Mouse (Mus musculus) hematopoietic stem cell, adult 5-6 weeks (primary cell): ENCODE results near the gene Elf2. TPM values are rescaled to one million over a fixed set of nuclear protein-coding genes. Genes with fewer than 3 reads are reported as not detected.
"Not testable (repeated sequence)": the region's sequence is repeated elsewhere in the genome, so short reads cannot be mapped to it uniquely, and the experiment has no call there.

Experiments
- ATAC-seq, 2 experiments: fragments of 125-278 bp in 1 of 2; replicated peaks in 1 of 2; 2 replicates each; pipeline ENCODE4 v1.8.0; 2016 to 2017; ENCODE audit warnings: inconsistent platforms in 2 of 2, mild to moderate bottlenecking in 2 of 2, moderate number of reproducible peaks in 2 of 2, low read depth in 1 of 2, moderate TSS enrichment in 1 of 2; ENCODE audit not compliant: low FRiP score in 2 of 2, poor library complexity in 2 of 2, severe bottlenecking in 2 of 2, insufficient read depth in 1 of 2, low TSS enrichment in 1 of 2
- total RNA-seq: library from RNA; stranded (forward); fragments of 172-1452, 232-1000 nt; gene quantifications from 2 replicates; pipeline ENCODE4 v1.2.3, GENCODE M21; 2017

Elf2 gene
- total RNA-seq, 1 experiment from 2014 or later: 205 TPM

DNA sequence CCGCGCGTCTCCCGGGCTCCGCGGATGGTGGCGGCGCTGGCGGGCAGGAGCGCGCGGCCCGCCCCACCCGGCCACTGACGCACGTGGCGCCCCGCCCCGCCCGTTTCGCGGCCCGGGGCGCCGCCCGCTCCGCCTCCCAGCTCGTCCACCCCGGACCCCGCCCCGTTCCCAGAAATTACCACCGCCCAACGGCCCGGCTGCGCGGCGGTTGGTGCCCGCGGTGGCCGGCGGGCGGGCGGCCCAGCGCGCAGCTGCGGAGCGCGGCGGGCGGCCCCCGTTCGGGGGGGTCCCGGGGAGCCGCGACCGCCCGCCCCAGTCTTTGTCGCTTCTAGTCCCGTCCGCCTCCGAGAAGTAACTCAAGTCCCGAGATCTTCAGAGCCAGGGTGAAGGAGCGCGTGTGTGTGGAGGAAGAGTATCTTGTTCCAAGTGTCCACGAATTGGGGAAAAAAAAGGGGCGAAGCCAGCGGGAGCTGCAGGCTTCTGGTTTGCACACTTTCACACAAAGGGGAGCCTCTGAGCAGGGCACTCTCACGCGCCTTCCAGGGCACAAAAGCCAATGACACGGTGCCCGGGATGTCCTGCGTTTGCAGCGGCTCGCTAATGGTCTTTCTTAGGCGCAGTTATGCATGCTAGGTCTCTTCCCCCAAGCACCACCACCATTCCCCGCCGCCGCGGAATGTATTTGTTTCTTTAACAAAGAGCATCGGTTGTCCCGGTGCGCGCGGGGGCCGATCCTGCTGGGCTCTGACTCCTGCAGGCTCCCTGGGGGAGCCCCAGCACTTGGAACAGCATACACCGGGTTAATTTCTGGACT lies 1.0 kb upstream of the Elf2 start:
- peak; percentile 37 to 54 for ATAC-seq

DNA sequence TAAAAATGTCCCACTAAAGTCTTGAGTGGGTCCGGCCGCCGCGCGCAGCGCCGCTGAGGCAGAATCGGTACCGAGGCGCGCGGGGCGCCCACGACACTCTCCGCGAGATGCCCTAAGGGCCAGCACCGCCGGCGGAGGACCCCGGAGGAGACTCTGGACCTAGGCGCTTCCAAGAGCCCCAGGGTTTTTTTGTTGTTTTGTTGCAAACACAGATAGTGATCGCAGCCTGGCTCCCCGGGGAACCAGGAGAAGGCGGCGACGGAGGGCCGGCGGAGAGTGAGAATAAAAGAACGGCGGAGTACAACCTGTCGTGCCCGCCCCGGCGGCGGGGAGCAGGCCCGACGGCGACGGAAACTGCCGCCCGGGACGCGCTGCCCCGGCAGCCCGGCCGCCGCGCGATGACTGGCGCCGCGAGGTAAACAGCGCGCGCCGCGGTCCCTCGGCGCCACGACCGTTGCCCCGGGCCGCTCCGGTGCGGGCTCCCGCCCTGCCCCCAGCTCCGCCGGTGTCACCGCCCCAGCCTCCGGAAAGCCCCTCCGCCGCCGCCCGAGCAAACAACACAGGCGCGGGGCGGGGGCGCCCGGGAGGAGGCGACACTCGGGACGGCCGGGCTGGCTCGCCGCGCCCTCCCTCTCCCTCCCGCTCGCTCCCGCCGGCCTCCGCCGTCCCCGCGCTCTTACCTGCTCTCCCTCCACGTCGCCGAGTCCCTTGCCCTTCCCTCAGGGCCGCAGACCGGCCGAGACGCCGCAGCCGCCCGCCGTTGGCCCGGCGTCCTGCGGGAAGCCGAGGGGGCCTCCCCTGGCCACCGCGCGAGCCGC lies 520 bp downstream of the Elf2 start:
- ATAC-seq: peak in 1 of 2 experiments; percentile 2; a peak in 1 of 4 replicates

DNA sequence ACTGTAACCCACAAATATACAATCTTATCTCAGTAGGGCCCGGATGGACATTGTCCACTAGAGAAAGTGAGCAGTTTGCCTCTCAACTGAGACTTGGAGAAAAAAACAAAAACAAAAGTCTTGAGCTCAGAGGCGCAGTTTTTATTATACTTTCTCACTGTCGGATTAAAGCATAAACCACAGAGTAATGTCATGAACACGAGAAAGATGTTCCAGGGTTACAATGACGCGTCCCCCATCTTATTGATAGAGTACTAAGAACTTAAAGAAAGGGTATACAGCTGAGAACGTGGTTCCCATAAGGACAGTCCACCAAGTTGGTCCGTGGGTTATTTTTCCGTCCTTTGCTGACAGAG lies 1.1 kb downstream of the Elf2 start:
- ATAC-seq: no peak

DNA sequence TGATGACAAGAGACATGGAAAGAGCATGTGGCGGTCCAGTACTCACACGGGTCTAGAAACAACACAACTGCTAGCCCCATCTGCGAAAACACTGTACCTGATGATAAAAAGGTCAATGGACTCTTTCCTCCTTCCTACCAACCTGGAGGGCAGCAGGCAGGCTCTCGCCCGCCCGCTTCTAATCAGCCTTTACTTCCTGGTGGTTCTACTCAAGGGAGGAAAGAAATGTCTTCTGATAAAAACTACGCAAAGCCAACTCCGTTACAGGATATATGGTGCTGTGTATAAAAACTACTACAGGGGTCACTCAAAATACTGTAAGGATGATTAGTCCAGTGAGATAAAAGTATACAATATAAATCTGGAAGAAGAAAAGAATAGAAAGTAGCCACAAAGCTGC lies 5.1 kb downstream of the Elf2 start:
- no peak for ATAC-seq

DNA sequence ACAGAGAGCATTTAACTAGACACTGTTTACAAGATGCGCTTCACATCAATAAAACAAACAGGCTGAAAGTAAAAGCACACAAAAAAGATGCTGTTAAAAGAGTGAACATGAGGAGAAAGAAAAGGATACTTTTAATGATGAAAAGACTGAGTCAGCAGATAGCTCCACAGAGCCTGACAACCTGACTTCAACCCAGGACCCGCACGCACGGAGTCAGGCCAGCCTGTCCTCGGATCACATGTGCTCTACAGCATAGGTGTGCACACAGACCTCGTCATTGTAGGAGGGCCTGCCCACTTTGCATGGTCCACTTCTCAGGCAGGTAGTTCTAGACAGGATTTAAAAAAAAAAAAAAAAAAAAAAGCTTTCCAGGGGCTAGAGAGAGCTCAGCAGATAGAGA lies 6.5 kb downstream of the Elf2 start:
- ATAC-seq: no peak

DNA sequence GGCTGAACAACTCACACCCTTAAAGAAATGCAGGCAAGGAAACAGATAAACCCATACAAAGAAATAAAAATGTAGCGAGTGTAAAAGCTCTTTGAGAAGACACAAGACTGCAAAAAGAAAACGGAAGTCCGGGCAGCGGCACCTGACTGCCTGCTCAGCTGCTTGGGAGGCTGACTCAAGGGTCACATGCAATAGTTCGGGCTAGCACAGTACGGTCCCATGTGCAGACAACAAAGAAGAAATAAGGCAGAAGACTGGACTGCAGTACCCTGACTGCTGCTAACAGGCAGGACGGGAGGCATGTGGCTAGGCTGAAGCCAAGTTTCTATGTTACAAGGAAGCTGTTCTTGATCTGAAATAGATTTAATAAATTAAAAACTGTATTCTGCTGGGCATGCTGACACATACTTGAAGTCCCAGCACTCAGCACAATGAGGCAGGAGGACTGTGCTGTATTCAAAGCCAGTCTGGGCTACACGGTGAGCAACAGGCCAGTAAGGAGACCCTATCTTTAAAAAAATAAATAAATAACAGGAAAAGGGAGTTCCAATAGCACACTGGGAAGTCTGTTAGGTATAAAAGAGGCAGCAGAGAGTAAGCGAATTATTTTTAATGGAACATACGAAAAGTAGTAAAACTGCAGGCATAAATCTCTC lies 7.1 kb downstream of the Elf2 start:
- ATAC-seq: peak; percentile 82 to 90

DNA sequence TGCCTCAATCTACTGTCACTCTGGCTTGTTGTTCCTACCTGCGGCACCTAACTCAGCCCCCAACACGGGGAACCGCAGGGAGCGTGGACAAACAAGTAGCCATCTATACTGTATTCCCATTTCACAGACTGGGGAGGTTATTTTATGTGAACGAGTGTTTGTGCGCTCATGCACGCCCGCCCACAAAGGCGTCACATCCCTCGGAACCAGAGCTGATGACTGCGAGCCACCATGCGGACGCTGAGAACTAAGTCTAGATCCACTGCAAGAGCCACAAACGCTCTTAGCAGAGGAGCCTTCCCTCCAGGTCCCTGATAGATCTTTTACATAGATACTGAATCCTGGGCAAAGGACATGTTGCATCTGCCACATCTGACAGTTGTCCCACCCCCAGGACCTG lies 10.4 kb downstream of the Elf2 start:
- ATAC-seq: no peak

DNA sequence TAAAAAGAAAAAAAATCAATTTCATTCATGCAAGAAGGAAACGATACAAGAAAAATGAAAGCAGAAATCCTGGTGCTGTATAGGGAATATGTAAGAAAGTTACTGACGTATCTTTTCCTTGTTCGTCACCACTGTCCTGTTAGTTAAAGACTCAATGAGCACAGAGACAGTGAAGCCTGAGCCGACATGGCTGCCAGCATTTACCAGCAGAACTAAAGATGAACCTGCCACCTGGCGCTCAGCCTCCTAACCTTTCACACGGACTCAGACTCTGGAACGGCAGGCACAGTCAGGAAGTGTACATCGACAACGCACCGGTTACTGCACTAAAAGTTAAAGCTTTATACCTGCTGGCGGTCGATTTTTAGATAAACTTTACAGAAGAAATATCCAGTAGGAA lies 11.9 kb downstream of the Elf2 start:
- no peak for ATAC-seq

DNA sequence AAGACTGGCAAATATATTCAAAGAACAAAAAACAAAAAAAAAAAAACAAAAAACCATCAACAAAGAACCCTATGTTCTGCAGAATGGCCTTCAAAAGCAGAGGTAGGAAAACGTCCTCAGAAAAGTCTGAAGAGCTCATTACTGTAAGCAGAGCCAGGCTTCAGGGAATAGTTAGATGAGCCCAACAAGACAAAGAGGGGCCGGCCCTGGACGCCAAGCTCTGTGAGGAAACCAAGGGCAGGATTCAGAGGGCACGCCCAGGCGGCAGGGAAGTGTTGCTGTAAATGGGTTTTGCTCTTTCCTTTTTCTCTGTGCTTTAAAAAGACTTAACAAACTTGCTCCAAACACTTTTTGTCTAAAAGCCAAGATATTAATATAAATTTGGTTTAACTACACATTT lies 12.6 kb downstream of the Elf2 start:
- ATAC-seq: 0 out of 4 replicates have a peak, but pooled peaks of 1 of the 2 experiments have one; percentile 4

DNA sequence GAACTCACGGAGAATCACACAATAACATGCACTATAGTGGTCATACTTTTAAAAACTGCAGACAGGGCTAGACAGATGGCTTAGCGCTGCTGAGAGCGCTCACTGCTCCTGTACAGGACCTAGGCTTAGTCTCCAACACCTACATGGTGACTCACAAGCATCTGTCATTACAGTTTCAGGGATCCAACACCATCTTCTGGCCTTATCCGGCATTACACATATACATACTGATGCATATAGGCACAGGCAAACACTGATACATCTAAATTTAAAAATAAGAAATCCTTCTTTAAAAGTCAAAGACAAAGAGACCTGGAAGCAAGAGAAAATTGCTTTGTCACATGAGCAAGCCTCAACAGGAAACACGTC lies 13.1 kb downstream of the Elf2 start:
- ATAC-seq: peak; percentile 23 to 55; a peak in 2 of 4 replicates

DNA sequence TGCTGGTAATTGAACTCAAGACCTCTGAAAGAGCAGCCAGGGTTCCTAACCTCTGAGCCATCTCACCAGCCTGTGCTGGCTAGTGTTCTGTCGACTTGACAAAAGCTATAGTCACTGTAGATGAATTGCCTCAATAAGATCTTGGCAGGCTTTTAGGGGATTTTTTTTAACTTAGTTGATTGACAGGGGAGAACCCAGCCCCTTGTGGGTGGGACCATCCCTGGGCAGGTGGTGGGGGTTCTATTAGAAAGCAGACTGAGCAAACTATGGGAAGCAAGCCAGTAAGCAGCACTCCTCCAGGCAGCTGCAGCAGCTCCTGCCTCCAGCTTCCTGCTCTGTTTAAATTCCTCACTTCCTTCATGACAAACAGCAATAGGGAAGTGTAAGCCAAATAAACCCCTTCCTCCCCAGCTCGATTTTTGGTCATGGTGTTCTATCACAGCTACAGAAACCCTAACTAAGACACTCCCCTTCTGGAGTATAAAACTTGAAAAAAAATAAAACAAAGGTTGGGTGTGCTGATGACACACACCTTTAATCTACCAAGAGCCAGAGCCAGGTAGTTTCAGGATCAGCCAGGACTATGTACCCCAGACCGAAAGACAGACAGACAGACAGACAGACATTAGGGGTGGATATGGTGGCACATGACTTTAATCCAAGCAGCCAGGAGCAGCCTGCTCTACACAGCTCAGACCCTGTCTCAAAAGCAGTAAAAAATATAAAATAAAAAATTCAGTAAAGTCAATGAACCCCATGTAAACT lies 13.6 kb downstream of the Elf2 start:
- ATAC-seq: peak; percentile 43 to 58; a peak in 3 of 4 replicates

DNA sequence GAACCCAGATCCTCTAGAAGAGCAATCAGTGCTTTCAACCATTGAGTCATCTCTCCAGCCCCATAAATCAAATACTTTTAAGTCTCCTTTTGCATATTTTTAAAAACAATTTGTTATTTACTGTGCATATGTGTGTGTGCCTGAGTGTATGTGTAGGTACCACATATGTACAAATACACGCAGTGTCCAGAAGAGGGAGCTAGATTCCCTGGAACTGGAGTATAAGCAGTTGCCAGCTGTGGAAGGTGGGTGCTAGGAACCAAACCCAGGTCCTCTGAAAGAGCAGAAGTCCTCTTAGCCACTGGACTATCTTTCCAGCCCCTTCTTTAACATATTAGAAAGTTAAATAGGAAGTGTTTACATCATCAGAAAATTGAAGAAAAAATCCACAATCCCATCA lies 15.0 kb downstream of the Elf2 start:
- no peak for ATAC-seq

DNA sequence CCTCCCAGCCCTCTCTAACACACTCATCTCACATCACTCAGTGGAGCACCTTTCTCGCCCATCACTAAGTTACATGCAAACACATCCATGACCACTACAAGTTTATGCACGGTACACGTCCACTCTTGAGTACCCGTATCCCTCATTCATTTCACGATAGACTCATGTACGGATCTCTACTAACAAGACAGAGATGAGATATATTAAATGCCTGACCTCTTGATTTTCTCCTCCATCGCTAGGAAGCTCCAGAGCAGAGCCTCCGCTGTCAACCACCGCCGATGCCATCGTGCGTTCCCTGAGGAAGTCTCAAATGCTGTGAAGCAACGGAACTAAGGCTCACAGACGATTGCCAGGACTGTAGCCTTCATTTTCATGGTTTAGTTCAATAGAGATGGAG lies 17.5 kb downstream of the Elf2 start:
- no peak for ATAC-seq

DNA sequence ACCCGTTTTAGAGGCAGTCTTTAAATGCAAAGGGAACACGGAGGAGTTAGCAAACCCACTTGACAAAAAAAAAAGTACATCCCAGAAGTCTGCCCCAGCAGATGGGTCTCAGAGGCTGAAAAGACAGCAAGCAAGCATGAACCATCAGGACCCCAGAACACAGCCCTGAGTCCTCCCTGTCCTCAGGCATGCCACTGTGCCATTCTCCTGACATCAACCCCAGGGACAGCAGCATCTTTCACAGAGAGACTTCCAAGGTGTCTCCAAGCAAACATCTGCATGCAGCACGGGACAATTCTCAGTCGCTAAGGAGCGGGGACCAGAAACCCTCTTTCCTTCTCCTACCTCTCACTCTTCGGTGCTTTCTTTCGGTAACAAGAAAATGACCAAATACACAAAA lies 18.1 kb downstream of the Elf2 start:
- no peak for ATAC-seq

DNA sequence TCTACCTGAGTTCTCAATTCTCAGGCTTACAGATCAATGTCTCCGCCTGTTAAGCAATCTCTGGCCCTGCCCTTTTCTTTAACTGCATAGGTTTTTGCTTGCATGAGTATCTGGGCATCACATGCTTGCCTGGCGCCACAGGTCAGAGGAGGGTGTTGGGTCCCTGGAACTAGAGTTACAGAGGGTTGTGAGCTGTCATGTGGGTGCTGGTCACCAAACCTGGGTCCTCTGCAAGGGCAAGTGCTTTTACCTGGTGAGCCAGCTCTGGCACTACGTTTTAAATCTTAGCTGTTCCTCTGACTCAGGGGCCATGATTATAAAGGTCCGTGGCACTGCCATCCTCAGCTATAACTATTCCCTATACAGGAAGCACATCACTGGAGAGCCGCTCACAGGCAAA lies 19.3 kb downstream of the Elf2 start:
- ATAC-seq: no peak

DNA sequence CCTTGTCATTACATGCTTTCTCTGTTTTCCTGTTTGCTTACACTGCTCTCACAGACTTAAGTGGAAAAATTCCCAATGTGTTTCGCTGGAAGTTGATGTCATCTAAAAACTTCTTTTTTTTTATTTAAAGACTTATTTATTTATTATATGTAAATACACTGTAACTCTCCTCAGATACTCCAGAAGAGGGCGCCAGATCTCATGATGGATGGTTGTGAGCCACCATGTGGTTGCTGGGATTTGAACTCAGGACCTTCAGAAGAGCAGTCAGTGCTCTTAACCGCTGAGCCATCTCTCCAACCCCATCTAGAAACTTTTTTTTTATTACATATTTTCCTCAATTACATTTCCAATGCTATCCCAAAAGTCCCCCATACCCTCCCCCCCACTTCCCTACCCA lies 22.4 kb downstream of the Elf2 start:
- ATAC-seq: not testable (repeated sequence)

DNA sequence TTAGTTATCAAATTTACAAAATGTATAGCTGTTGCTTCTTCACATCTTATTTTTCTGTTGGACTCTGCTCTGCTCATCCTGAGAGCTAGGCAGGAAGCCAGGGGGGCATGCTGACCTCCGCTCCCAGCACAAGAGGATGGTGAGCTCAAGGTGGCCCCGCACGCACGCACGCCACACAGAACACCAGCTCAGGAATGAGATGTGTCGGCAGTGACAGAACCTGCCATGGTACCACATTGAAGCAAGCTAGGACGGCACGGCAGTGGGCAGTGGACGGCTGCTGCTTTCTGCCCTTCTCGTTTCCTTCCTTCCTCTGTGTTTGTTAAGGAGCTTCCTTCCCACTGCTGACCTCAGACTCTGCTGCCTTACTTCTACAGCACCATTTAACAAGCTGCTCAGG lies 23.6 kb downstream of the Elf2 start:
- no peak for ATAC-seq
